Mouse (Mus musculus) heart, adult 18-20 months (tissue): ENCODE measurements at regions not wholly inside any gene's neighbourhood (a gene's known extent, or its start where the extent isn't known, plus 50 kb on each side); places are given as distances from the start of the nearest gene placed in this dataset.

Experiments
- DNase-seq, 2 experiments: peaks; one replicate each; pipeline ENCODE4 v3.0.0; 2021 to 2022; ENCODE audit warnings: mixed read lengths in 1 of 2

DNA sequence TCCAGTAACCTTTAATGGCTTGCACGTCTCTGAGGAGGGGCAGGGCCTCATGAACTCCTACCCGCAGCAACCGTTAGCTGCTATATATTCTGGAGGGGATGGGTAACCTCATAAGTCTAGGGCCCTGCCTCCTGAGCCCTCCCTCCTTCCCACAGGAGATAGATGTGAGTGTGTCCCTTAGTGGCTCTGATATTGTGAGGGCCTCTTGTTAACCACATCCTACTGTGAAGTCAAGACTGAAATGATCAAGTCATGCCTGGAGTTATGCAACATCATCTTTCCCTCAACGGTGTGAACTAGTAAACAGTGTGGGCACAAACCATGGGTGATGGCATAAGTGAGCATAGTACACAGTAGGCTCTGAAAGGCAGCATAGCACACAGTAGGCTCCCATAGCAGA, 255.8 kb upstream of the Sdk2 start:
- DNase-seq = no peak

GRCm38 (mm10) chr11:114321974-114322373, 255.1 kb upstream of the Sdk2 start:
- DNase-seq = no peak

DNA sequence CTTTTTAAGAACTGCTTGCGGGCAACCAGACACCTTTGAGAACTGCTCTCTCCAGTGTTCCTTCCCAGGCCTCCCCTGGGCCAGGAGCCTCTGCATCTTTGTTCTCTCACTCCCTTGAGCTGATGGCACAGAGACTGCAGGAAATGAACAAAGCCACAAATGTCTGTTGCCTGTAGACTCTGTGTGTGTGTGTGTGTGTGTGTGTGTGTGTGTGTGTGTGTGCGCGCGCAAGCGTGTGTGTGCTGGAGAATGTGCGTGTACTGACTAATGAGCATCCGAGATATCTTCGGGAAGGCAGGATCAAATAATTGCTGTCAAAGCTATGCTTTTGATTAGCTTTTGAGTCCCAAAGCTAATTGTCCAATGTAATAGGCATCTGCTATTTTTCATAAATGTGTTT, 254.7 kb upstream of the Sdk2 start:
- no peak for DNase-seq

DNA sequence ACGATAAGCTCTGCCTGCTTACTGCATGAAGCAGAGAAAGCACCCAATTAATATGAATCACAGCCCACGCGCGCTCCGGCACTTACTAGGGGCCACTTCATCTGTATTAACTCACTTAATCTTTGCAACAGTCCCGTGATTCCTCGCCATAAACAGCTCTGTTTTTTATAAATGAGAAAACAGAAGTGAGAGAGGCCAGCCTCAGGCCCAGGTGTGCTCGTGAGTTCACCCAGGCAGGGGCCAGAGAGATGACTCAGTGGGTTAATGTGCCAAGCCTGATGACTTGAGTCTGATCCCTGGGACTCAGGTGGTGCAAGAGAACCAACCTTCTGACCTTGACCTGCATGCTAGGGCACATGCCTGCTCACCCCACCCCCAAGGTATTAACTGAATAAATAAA, 248.4 kb upstream of the Sdk2 start:
- no peak for DNase-seq

- no peak for DNase-seq
Observed at GRCm38 (mm10) chr11:114313652-114314051, 246.8 kb upstream of the Sdk2 start.

DNA sequence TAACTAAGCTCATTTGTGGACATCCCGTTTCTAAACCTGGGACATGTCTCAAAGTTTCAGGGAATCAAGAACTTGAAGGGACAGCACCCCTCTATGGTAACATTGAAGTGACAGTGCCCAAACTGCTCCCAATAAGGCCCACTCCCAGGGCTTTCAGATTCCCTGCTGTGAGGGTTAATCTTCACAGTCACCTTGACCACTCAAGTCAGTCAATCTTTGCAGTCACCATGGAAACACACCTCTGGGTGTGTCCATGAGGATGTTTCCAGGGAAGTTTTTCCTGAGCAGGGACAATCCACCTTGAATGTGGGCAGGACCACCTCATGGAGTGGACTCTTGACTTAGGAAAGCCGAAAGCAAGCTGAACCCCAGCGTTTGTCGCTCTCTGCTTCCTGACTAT, 244.8 kb upstream of the Sdk2 start:
- DNase-seq = no peak

DNA sequence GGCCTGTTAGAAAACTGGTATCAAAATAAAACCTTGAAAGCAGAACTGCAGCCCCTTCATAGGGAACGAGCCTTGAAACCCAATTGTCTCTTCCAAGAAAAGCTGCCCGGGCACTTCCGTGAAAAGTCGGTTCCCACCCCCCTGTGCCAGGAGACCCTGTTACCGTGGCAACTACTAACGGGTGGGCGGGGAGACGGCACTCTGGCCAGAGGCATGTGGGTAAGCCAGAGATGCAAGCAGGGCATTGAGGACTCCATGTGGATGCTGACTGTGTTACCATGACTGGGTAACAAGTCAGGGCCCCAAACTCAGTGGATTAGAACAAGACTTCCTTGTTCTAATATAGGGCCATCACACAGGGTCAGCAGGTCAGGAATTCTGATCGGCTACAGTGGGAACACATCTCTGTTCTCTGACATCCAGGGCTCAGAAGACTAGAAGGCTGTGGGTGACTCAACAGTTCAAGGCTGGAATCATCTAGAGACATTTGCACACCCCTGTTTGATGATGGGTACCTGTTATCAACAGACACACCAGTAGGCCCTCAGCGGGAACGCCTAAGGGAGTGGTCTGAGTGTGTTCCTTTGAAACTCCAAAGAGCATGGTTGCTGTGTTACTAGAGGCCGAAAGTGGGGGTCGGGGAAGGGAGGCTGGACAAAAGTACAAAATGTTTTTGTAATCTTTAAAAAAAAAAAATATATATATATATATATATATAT, 236.9 kb upstream of the Sdk2 start:
- DNase-seq = no peak

- no peak for DNase-seq
Observed at GRCm38 (mm10) chr11:114300611-114301319, 233.9 kb upstream of the Sdk2 start.

DNA sequence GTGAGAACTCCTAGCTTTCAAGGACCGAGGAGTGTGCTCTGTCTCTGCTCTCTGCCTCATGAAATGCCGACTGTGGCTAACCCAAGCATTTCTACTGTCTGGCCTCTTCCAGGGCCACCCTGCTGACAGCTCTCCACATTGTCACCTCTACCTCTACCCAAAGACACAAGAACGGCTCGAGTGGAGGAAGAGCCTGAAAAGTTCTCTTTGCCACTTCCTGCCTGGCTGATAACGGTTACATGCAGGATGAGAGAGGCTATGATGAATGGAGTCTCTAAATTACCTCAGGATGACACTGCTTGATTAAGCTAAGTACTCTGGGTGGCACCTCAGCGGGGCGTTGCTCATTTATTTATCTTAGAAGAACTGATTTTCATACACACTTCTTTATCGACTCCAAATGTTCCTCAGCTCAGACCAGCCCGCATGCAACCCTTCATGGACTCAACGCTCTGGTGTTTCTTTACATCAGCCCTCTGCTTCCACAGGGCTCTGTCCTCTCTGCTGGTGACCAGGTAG, 230.0 kb upstream of the Sdk2 start:
- DNase-seq = no peak

DNA sequence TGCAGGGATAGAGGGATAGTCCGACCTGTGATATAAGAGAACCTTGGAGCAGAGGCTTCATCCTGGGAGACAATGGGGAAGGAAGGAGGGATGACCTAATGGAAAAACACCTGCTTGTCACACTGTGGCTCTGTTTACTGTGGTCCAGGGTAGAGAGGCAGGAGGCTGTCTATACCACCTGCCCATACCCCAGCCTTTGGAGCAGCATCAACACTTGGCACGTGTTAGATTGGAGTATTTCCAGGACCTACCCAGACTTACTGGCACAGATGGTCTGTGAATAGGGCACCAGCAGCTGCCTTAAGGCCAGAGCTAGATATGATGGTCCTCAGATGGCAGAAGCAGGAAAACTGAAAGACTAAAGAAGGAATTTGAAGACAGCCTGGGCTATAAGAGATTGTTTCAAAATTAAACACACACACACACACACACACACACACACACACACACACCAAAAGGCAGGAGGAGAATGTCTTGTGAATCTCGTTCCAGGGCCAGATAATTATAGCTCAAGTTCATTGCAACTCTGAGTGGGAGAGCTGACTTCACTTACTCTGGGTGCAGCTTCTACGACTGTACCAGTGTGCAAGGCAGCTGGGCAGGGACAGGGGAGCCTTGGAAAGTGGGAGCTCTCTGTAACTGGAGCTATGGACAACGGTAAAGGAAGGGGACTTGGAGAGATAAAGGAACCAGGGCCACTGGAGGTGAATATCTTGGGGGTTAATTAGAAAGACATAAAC, 227.8 kb upstream of the Sdk2 start:
- no peak for DNase-seq

DNA sequence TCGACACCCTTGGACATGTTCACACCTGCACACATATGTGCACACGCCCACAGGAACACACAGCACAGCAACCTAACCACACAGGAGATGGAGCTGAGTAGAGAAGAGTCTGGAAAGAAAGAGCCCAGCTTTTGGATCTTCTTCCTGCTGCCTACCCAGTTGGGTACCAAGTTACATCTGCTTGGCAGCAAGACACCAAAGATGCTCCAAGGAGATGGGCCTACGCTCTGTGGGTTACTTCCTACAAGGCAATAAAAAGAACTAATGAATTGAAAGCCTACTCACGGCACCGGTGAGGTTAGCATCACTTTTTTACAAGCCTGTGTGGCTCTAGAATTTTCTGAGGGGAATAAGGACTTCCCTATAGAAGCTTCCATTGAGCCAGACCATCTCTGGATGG, 224.4 kb upstream of the Sdk2 start:
- DNase-seq = no peak

DNA sequence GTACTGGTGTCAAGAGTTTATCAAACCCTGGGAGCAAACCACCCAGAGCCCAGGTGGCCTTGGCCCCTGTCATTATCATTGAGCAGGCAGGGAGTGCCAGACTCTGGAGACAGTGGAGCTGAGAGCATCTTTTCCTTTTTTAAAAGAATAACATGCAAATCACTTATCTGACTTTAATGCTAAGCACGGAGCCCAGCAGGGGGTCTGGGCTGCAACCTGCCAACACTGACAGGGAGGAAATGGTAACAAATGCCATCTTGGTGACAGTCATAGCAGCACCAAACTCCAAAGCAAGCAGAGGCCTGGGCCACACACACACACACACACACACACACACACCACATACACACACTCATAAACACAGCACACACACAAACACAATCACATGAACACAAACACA, 223.1 kb upstream of the Sdk2 start:
- DNase-seq = no peak

GRCm38 (mm10) chr11:114284820-114285666, 218.2 kb upstream of the Sdk2 start:
- DNase-seq = no peak

GRCm38 (mm10) chr11:114283208-114283607, 216.4 kb upstream of the Sdk2 start:
- peak; percentile 14 to 66 for DNase-seq

DNA sequence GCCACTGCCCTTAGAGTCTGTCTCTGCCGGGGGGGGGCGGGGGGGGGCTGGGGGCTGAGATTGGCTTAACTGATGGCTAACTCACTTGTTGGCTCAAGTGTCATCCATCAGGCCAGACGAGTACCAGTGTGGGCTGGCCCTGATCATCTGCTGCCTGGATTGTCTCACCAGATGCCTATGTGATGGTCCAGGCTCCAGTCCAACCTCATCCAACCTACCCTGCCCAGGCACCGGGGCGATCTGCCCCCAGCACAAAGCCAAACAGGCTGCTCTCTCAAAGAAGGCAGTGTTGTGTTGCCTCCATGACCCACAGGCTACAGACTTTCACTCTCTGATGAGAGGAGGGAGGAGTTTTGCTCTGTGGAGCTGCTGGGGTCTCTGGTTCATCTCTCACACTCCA, 215.7 kb upstream of the Sdk2 start:
- DNase-seq = no peak

DNA sequence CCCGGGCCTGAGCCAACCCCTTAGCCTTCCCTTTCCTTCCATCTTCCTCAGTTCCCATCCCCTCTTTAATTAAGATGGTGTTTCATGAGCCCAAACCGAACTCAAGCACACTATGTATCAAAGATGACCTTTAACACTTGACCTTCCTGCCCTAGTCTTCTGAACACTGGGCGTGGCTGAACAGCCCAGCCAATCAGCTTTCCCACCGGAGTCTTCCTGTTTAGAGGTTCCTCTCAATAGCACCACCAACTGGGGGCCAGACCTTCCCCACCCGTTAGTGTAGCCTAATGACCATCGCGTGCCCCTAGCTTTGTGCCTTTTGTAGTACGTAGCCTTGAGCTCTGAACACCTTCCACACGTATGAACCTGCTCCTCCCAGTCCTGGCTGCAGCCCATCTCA, 215.0 kb upstream of the Sdk2 start:
- DNase-seq = no peak

DNA sequence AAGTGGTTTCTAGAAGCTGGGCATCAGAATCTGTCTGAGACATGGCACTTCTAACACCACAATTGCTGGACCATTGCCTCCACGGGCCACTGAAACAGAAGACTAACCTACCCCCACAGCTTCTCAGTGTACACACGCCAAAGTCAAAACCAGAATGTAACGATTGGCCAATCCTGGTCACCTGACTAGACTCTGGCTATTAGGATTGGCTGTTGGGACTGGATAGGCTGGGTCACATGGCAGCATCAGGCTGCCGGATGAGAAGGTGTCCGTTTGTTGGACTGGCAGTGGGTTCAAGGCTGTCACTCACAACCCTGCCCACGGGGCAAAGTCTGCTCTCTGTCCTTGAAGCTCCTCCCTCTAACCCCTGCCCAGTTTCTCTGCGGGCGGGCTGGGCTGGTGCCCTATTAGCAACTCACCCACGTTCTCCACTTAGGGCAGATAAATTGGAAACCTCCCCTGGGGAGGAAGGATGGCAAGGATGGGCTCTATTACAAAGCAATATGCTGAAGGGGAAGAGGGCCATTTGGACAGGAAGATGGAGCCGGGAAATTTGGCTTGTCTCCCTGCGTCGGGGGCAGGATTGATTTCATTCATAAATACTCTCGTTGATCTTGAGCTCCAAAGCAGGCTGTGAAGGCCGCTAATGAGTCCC, 214.3 kb upstream of the Sdk2 start:
- DNase-seq = no peak

DNA sequence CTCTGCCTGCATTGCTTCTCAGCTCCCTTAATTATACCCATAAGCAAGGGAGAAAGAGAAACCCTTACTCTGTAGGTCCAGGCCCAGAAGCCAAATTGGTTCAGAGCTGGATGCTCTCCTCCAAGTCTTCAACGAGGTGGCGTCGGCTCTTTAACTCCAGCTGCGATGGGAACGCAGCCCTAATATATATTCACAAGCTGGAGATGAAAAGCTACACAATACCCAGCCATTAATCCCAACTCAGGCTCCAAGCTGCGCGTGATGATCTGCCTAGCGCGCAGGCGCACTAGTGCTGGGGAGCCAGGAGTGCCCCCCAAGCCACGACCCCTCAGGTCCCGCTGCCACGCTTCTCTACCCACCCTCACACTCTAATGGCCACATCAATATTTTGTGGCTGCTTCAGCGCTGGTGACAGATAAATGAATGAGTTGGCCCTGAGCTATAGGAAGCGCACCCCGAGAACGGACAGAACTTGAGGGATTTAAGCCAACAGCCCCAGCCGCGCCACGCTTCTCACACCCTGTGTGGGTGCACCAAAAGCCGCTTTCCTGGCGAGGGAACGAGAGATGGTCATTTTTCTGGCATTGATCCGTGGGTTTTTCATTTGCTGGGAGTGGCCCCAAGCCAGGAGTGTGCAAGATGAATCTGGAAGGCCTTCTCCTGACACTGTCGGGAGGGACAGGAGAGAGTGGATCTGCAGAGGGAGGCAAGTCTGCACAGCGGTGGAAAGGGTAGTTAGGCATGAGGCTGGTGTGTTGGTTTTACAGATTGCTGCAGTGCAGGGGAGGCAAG, 210.9 kb upstream of the Sdk2 start:
- no peak for DNase-seq

DNA sequence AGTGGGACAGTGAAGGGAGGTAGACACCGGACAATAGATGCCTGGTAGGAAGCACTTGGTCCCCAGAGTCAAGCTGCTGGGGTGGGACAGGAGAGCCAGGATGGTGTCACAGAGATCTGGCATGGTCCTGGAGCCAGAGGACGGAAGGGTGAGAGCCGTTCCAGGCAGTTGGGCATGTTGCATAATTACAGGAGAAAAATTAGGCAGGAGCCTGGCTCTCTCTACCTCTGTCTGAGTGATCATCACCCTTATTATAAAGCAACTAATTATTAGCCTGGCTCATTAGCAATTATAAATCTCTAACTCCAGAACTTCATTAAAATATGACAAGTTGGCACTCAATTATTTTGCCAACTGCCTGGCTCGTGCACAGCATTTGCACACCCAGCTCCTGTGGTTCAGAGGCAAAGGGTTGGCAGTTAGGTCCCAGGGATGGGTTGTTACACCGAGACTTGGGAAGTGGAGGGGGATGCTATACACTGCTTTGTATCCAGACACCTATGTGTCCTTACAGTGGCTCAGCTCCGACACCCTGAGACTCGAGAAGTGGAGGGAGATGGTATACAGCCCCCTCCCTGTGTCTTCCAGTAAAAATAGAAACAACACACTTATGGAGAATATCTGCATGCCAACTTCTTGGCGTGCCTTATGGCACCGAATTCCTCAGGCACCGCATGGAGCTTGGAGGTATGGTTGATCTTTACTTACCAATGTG, 203.7 kb upstream of the Sdk2 start:
- DNase-seq = no peak

DNA sequence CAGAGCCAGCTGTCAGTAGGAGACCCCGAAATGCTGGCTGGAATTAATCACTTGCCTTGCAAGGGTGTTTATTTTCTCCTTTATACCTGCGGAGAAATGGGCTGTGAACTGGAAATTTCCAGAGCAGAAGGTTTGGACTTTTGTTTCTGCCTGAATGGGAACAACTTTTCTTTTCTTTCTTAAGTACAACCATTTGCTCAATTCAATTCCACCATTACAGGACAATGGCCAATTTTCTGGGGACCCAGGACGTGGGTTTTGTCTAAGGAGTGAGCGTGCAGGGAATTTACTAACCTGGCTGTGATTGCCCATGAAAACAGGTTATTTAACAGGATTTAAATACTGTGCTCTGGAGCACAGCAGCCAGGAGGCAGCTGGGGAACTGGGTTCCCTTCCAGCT, 195.1 kb upstream of the Sdk2 start:
- DNase-seq = no peak
